Mouse (Mus musculus) cortical plate, adult 2 months (tissue): Measurements from ENCODE around the gene Sgpl1. TPM values are rescaled to one million over a fixed set of nuclear protein-coding genes. Genes with fewer than 3 reads are reported as not detected.
"Not testable (repeated sequence)": the region's sequence is repeated elsewhere in the genome, so short reads cannot be mapped to it uniquely, and the experiment has no call there.

Experiments used
- H3K27ac ChIP-seq: fragments of 200-500 bp; 2 replicates; pipeline ENCODE4 v1.5.1; 2012; ENCODE audit warnings: low read length, control low read depth, inconsistent platforms; ENCODE audit not compliant: insufficient read depth
- H3K4me1 ChIP-seq: fragments of 200-500 bp; 2 replicates; pipeline ENCODE4 v1.6.1; 2011; ENCODE audit warnings: low read length; ENCODE audit not compliant: control insufficient read depth, insufficient read depth
- H3K4me3 ChIP-seq: fragments of 200-500 bp; 2 replicates; pipeline ENCODE4 v1.5.1; 2011; ENCODE audit warnings: mild to moderate bottlenecking, low read length, control low read depth; ENCODE audit not compliant: insufficient read depth
- CTCF ChIP-seq: fragments of 200-500 bp; IDR thresholded peaks from 2 replicates; pipeline ENCODE4 v1.5.1; 2011; ENCODE audit warnings: mild to moderate bottlenecking, control low read depth, low read length; ENCODE audit not compliant: insufficient read depth; ENCODE audit errors: extremely low read depth
- POLR2A ChIP-seq: fragments of 200-500 bp; IDR thresholded peaks from 2 replicates; pipeline ENCODE4 v1.6.1; 2011; ENCODE audit warnings: mild to moderate bottlenecking, low read length, control low read depth; ENCODE audit not compliant: insufficient read depth; ENCODE audit errors: extremely low read depth
- polyA plus RNA-seq: library from polyadenylated mRNA; depleted of rRNA; stranded (reverse); fragments of >200 nt; gene quantifications from 2 replicates; pipeline ENCODE4 v1.2.3, GENCODE M21; 2012

Gene Sgpl1
- polyA plus RNA-seq, 1 experiment = 34.5 TPM

DNA sequence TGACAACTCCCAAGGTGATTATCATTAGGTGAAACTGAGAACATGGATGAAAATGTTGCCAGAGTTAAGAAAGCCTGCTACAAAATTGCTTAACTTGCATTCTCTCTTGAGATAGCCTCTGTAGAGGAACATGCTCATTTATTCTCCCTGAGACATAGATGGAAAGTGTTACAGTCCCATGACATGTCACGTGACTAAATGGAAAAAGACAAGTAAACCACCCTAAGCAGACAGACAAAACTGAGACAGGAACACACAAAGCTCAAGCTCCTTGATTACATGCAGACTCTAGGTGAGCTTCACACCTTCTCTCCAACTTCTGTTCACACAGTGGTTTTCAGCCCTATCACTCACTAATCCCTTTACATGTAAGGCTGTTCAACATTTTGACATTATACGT lies 4.2 kb downstream of the Sgpl1 start:
- no peak overlapping the region for H3K4me3 ChIP-seq
- H3K4me1 ChIP-seq = no peaks in the 10 kb centered on the region; the same call in 1 of the 2 replicates
- TF ChIP-seq CTCF (no peak), POLR2A (no peak)
- no peak overlapping the region for H3K27ac ChIP-seq

DNA sequence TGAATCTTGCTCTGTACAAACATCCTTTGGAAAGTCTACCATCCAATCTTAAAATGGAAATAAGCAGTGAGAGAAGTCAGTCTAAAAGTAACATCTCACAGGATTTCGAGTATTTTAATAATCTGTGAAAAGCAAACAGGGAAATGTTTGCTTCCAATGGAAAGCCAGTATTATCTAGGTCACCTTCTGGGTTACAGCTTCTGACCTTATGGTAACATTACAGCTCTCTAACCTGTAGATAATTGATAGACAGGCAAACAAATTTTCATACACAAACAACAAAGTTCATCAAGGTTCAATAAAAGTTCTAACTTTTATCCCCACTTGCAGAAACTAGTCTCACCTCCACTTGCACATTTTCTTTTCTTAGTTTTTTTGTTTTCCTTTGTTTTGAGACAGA lies 9.9 kb downstream of the Sgpl1 start:
- no peak overlapping the region for H3K4me3 ChIP-seq
- TF ChIP-seq POLR2A = no peak
- TF ChIP-seq CTCF = no peak
- H3K4me1 ChIP-seq = no peaks in the 10 kb centered on the region
- H3K27ac ChIP-seq = no peak overlapping the region

DNA sequence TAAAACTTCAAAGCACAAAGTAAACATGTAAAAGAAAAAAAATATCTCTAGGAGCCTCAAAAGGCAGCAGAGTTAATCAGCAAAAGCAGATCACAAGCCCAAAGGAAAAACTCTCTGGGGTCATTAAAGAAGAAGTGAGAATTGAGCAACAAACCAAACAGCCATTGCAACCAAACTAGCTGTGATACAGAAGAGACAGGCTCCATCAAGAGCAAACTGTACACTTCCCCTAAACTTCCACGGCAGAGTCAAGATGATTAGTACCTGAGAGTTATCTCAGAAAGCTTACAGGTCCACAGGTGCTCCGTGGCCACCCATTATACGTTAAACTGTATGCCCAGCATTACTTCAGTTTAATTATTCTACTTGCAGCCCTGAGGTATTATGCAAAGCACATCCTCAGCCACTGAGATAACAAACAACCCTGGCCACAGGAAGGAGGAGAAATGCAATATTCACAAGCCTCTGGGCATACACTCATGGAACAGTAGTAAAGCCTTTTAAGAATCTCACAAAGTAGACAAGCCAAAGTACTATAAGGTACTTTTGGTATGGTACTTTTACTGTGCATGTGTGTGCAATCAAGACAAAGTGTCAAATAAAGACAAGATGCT lies 12.2 kb downstream of the Sgpl1 start:
- H3K27ac ChIP-seq = no peak overlapping the region
- H3K4me1 ChIP-seq = no peaks in the 10 kb centered on the region
- TF ChIP-seq POLR2A = no peak
- no peak for TF ChIP-seq CTCF
- H3K4me3 ChIP-seq = no peak overlapping the region

DNA sequence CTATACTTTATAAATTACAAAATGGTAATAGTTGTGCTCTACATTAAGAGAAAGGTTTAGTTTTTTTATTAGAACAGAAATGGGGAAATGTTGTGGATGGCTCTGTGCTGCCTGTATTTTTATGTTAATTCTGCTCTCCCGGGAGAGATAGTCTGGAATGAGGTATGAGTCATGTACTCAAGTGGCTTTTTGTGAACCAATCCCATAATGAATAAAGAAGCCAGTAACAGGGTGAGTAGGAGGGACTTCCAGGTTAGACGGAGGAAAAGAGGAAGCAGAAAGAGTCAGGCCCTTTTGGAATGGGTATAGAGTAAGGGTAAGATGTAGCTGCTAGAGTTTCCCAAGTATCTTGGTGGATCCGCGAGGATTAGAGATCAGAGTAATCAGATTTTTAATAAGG lies 13.5 kb downstream of the Sgpl1 start:
- TF ChIP-seq CTCF (no peak), POLR2A (no peak)
- Histone ChIP-seq H3K4me1 (no peaks in the 10 kb centered on the region), H3K27ac (no peak overlapping the region), H3K4me3 (no peak overlapping the region)

DNA sequence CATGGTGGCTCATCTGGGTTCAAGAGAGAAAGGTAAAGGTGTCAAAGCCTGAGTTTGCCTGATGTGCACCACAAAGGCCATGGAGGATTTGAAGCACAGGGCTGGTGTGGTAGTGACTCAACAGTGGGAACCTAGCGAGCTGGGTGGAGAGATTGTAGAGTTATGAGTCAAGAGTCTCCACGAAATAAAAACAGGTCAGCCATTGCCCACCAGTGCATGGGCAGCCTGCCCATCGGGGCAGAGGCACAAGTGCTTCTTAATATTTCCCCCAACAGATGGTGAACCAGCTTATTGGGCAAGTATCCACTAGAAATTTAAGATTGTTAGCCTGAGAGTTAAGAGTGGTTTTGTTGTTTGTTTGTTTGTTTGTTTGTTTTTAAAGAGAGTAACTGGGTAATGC lies 16.5 kb downstream of the Sgpl1 start:
- no peak overlapping the region for H3K27ac ChIP-seq
- H3K4me1 ChIP-seq = no peaks in the 10 kb centered on the region
- TF ChIP-seq CTCF = no peak
- no peak for TF ChIP-seq POLR2A
- no peak overlapping the region for H3K4me3 ChIP-seq

DNA sequence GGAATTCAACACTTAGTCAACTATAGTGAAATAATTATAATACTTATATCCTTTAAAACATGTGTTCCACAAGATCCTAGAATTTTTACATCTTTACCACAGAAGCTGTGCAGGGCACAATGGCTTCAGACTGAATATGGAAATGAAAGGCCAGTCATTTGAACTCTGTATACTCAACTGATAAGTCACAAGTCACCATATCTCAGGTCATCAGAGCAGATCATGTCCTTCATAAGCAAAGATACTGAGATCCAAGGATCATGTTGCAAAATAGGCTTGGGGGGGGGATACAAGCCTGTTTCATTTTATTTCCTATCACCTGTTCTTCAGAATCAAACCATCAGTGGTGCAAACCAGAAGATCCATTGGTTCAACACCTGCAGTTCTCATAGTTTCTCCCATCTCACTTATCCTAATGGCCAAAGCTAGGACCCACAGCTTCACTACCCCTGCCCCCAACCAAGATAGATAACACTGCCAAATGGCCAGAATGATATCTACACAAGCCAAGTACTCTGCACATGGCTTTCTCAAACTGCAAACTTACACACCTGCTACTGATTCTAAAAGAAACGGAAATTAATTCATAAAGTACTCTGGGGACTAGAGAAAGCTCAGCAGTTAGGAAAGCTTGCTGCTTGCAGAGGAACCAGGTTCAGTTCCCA lies 18.7 kb downstream of the Sgpl1 start:
- Histone ChIP-seq H3K27ac (no peak overlapping the region), H3K4me1 (no peaks in the 10 kb centered on the region), H3K4me3 (no peak overlapping the region)
- TF ChIP-seq POLR2A = no peak
- TF ChIP-seq CTCF = no peak

DNA sequence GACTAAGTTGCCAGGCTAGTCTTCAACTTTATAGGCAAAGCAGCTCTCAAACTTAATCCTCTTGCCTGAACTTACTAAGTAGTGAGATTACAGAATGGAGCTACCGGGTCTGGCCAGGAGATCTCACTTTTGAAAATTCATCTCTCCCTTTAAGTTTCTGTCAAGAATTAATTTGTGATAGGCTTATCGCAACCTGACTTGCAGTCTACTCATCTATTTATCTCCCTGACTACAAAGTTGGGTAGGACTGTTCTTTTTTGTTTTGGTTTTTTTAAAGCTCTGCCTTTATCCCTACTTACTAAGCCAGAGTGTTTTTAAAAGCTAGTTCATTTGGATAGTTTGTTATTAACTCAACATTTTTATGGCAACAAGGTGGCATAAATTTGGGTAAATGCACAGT lies 23.0 kb downstream of the Sgpl1 start:
- TF ChIP-seq CTCF (no peak), POLR2A (no peak)

DNA sequence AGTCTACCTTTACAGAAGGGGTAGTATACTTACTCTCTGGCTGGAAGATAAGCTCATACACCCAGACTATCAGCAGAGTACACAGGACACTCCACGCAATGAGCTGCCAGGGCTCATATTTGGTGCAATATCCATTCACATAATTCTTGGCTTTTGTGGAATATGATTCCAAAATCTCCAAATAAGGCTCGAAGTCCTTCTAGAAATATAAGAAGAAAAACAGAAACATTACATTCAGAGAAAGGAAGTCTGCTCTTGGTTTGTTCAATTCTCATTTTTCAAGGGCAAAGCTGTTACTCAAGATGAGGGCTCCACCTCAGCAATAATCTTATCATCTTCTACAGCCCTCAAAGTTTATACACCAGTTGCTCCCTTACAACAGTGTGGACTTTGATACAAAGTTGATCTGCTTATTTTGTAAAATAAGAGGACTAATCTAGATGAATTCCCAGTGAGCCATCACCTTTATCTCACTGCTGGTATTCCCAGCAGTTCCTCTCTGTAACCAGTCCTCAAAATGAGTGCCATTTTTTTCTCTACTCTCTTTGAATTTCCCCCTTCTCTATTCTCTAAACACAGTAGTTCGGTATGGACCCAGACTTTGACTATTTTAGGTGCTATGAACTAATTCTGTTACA lies 24.1 kb downstream of the Sgpl1 start:
- H3K4me3 ChIP-seq = no peak overlapping the region
- TF ChIP-seq POLR2A = no peak
- TF ChIP-seq CTCF = no peak
- H3K27ac ChIP-seq = no peak overlapping the region
- no peaks in the 10 kb centered on the region for H3K4me1 ChIP-seq

More for the DNA sequence above, 23.0 kb downstream of the Sgpl1 start:
- Histone ChIP-seq H3K4me1 (no peaks in the 10 kb centered on the region), H3K4me3 (no peak overlapping the region), H3K27ac (no peak overlapping the region)

DNA sequence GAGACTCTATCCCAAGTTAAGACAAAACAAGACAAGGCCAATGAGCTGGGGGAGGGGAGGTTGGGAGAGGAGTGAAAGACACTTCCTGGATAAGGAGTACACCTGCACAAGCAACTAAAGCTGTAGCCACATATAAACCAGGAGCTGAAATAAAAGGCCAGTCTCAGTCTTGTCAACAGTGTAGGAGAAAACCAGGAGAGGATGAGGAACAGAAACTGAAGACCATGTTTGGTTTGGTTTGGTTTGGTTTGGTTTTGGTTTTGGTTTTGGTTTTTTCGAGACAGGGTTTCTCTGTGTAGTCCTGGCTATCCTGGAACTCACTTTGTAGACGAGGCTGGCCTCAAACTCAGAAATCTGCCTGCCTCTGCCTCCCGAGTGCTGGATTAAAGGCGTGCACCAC lies 25.8 kb downstream of the Sgpl1 start:
- H3K4me1 ChIP-seq, H3K27ac ChIP-seq: not testable (repeated sequence)

DNA sequence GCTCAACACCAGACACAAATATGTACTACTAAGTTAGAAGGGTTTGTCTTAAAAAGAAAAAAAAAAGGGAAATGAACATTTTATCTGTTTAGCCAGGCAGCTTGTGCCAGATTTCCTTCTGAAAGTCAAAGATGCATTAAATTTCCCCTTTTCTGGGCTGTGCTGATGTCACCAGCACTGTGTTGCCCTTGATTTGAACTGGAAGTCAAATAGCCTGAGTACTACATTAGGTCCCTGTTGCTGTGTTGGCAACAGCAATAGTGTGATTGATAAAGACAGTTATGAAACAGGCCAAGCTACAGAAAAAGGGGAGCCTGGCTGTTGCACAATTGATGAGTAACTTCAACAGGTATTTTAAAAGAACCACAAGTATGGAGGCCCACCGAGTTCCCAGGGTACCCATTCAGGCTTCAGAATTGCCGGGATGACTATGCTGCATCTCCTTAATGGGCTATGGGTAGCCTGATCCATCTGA lies 33.2 kb downstream of the Sgpl1 start:
- Histone ChIP-seq H3K4me1 (no peaks in the 10 kb centered on the region), H3K4me3 (no peak overlapping the region), H3K27ac (no peak overlapping the region)
- TF ChIP-seq CTCF (no peak), POLR2A (no peak)

More for the DNA sequence above, 25.8 kb downstream of the Sgpl1 start:
- H3K4me3 ChIP-seq = not testable (repeated sequence)
